Mouse (Mus musculus): ENCODE data around the gene Mcm5.

DNA sequence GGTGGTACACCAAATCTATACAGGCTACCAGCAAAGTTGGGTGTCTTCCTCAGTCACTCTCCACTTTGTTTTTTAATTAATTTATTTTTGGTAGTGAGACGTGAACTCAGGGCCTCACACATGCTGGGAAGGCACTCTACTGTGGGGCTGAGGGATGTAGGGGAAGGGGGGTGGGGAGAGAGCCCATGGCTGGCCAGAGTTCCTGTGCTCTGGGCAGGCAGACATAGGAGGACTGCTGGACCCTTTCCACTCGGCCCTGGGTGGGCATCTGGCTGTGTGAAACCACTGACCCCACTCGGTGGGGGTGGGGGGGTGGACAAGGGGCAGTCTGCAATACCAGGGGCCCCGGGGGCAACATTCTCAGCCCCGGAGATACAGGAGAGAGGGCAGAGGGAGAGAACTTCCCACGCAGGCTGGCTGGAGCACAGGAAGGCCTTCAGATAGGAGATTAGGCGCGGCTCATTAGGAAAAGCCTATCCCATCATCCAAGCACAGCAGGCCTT, 5.9 kb upstream of the Mcm5 start:
- TF ChIP-seq POLR2A (IDR thresholded peaks at IDR 0.05; ENCODE audit: control insufficient read depth in 1 of 2, insufficient read depth in 1 of 2, low read depth in 1 of 2, low read length in 2 of 2, poor library complexity in 1 of 2) (no peak), HCFC1 (IDR thresholded peaks at IDR 0.05; ENCODE audit: low read depth, low read length) (no peak), UBTF (IDR thresholded peaks at IDR 0.05; ENCODE audit: borderline replicate concordance, insufficient read depth, low read depth, low read length) (no peak), CHD2 (IDR thresholded peaks at IDR 0.05; ENCODE audit: low read length) (no peak), POLR2AphosphoS2 (IDR thresholded peaks at IDR 0.05; ENCODE audit: low read length) (no peak), MAFK (IDR thresholded peaks at IDR 0.05; ENCODE audit: borderline replicate concordance, low read depth, low read length) (no peak), ZC3H11A (IDR thresholded peaks at IDR 0.05; ENCODE audit: low read depth, low read length) (no peak), CTCF (IDR thresholded peaks at IDR 0.05 in 2 of 3, conservative IDR thresholded peaks at IDR 0.05 in 1 of 3; ENCODE audit: control insufficient read depth in 1 of 3, insufficient read depth in 1 of 3, low read depth in 2 of 3, low read length in 3 of 3, poor library complexity in 1 of 3, severe bottlenecking in 1 of 3) (no peak), RAD21 (IDR thresholded peaks at IDR 0.05; ENCODE audit: low read depth, low read length) (no peak), MEF2A (IDR thresholded peaks at IDR 0.05; ENCODE audit: extremely low read depth, insufficient replicate concordance, low read depth, low read length, poor library complexity, severe bottlenecking) (no peak), MYB (IDR thresholded peaks at IDR 0.05; ENCODE audit: low read depth, low read length) (no peak), GABPA (IDR thresholded peaks at IDR 0.05; ENCODE audit: low read depth, low read length) (no peak)

All from MEL (cell line).